In genomic region chr5:116386020-116386419, GRCm38 (mm10) we compare ENCODE assay signal across 10 mouse cellular contexts. TPM values are rescaled to one million over a fixed set of nuclear protein-coding genes. Genes with fewer than 3 reads are reported as not detected.
DNase-seq lines count a peak whose midpoint lies in the region; ATAC-seq and TF ChIP-seq lines count a peak whose summit lies in the region.
"Had no signal": no experiment of that assay in that cellular context is flagged by ENCODE, and none has a peak within 500 bp of the region (broad histone marks: within the 10 kb centered on the region; RNA-seq: fewer than 3 reads in every experiment).

No protein-coding gene starts in this region.

- H3K27ac ChIP-seq in lung, postnatal 0 days (ENCODE audit: low read length) = no peak overlapping the region
- H3K27ac ChIP-seq: stomach, embryonic 15.5 days had no signal

- no peak overlapping the region for H3K4me3 ChIP-seq in lung, postnatal 0 days (ENCODE audit: low read depth, low read length)
- H3K4me3 ChIP-seq: erythroblast, embryonic 14.5 days; stomach, embryonic 15.5 days had no signal

- no peaks in the 10 kb centered on the region for H3K4me1 ChIP-seq in lung, postnatal 0 days (ENCODE audit: insufficient read depth, low read depth, low read length)
- H3K4me1 ChIP-seq: stomach, embryonic 15.5 days had no signal

- TF ChIP-seq EP300 in lung, postnatal 0 days (IDR thresholded peaks at IDR 0.05) = no peak

- no peaks in the 10 kb centered on the region for H3K27me3 ChIP-seq in lung, postnatal 0 days (replicated peaks; ENCODE audit: insufficient read depth, low read length)
- H3K27me3 ChIP-seq: stomach, embryonic 15.5 days had no signal

- H3K4me2 ChIP-seq in lung, postnatal 0 days (replicated peaks; ENCODE audit: low read depth, low read length) = no peak overlapping the region
- H3K4me2 ChIP-seq: stomach, embryonic 15.5 days had no signal

- H3K9ac ChIP-seq in lung, postnatal 0 days (replicated peaks; ENCODE audit: low read depth) = no peak overlapping the region
- H3K9ac ChIP-seq: stomach, embryonic 15.5 days had no signal

- TF ChIP-seq CTCF in lung, postnatal 0 days (IDR thresholded peaks at IDR 0.05) = peak; percentile 88

- H3K36me3 ChIP-seq in lung, postnatal 0 days (ENCODE audit: insufficient read depth, low read length) = no peaks in the 10 kb centered on the region
- H3K36me3 ChIP-seq: stomach, embryonic 15.5 days had no signal

- 34% methylated on average over 11 of the region's 11 CpGs for WGBS in lung, postnatal 0 days

- no peak for ATAC-seq in CD4-positive, CD25-positive, alpha-beta regulatory T cell, adult 4 months
- no peak for ATAC-seq in lung, postnatal 0 days

- peak; percentile 51 for DNase-seq in CD4-positive, CD25-positive, alpha-beta regulatory T cell, adult 2 months (ENCODE audit: low read depth, low spot score)
- peak; percentile 51 for DNase-seq in ovary, postnatal 14 days (ENCODE audit: low spot score)
- DNase-seq in ovary, postnatal 10 days (ENCODE audit: low spot score) = no peak
- peak; percentile 76 for DNase-seq in embryo, embryonic 10.5 days (ENCODE audit: low spot score)
- peak; percentile 77 to 78 for DNase-seq in kidney, postnatal 4 days
- peak; percentile 67 for DNase-seq in lung, postnatal 0 days (ENCODE audit: low spot score)
- DNase-seq in thymus, postnatal 0 days (ENCODE audit: low spot score) = peak; percentile 51

- H3K9me3 ChIP-seq in lung, postnatal 0 days (ENCODE audit: low read length) = no peaks in the 10 kb centered on the region
- H3K9me3 ChIP-seq: stomach, embryonic 15.5 days had no signal

RNA-seq across cellular contexts. Expression of gene Hspb8, which starts 36.6 kb away (rescaled TPM):
- polyA plus RNA-seq in CD4-positive, CD25-positive, alpha-beta regulatory T cell, adult 4 months (2017; shearing (Covaris generic)) = not detected
- polyA plus RNA-seq in lung, postnatal 0 days (2015; fragmentation: Nextera tagmentation; extraction: Ambion mirVana) = 22.2 and 23.6 TPM in 2 replicates
- polyA plus RNA-seq in thymus, postnatal 0 days (2015; fragmentation: Nextera tagmentation; extraction: Ambion mirVana) = 13.8 and 14.4 TPM in 2 replicates
- polyA plus RNA-seq: erythroblast, embryonic 14.5 days had no signal

Comparison
In these comparisons a context has a peak if more than half of its experiments do, and no peak if none do; other contexts are left out.
1. RNA of gene Hspb8, which starts 36.6 kb away (polyA plus RNA-seq): 22.2 to 23.6 TPM in lung, postnatal 0 days and 13.8 to 14.4 TPM in thymus, postnatal 0 days; not detected in CD4-positive, CD25-positive, alpha-beta regulatory T cell, adult 4 months; every median in the first group is over 10 times any median in the second.